Mouse (Mus musculus): ENCODE measurements around the gene Prss16. TPM values are rescaled to one million over a fixed set of nuclear protein-coding genes. Genes with fewer than 3 reads are reported as not detected.

Gene Prss16
- polyA plus RNA-seq, 1 experiment = 1.1 TPM

- Histone ChIP-seq H3K27ac (ENCODE audit: insufficient read depth, low read length) (no peak overlapping the region), H3K4me3 (ENCODE audit: extremely low read depth, insufficient read depth, insufficient read length) (peak overlapping the region; percentile 59; the same call in 1 of the 2 replicates), H3K4me1 (ENCODE audit: control insufficient read depth, insufficient read depth, insufficient read length) (no peaks in the 10 kb centered on the region; the same call in 1 of the 2 replicates), H3K36me3 (ENCODE audit: control insufficient read depth, insufficient read depth, low read length) (no peaks in the 10 kb centered on the region), H3K27me3 (ENCODE audit: control insufficient read depth, insufficient read depth, low read length) (peaks cover 9% of the 10 kb centered on the region; the same call in 1 of the 2 replicates)
- DNase-seq (ENCODE audit: low read depth in 1 of 2, low spot score in 2 of 2) = no peak
- TF ChIP-seq CTCF (IDR thresholded peaks at IDR 0.05; ENCODE audit: extremely low read depth, insufficient read depth, insufficient read length, insufficient replicate concordance) (no peak), POLR2A (IDR thresholded peaks at IDR 0.05; ENCODE audit: low read depth, low read length) (no peak)
- WGBS = 23% methylated on average over 18 of the region's 18 CpGs
Observed at GRCm38 (mm10) chr13:22007121-22007510, 2.4 kb downstream of the Prss16 start.

- Histone ChIP-seq H3K27me3 (ENCODE audit: control insufficient read depth, insufficient read depth, low read length) (peaks cover 7% of the 10 kb centered on the region; the same call in 1 of the 2 replicates), H3K4me3 (ENCODE audit: extremely low read depth, insufficient read depth, insufficient read length) (peak overlapping the region; percentile 59), H3K36me3 (ENCODE audit: control insufficient read depth, insufficient read depth, low read length) (no peaks in the 10 kb centered on the region), H3K27ac (ENCODE audit: insufficient read depth, low read length) (no peak overlapping the region), H3K4me1 (ENCODE audit: control insufficient read depth, insufficient read depth, insufficient read length) (peaks cover 3% of the 10 kb centered on the region)
- peak in 1 of 2 experiments; percentile 62 for DNase-seq (ENCODE audit: low read depth in 1 of 2, low spot score in 2 of 2)
- TF ChIP-seq CTCF (IDR thresholded peaks at IDR 0.05; ENCODE audit: extremely low read depth, insufficient read depth, insufficient read length, insufficient replicate concordance) (no peak), POLR2A (IDR thresholded peaks at IDR 0.05; ENCODE audit: low read depth, low read length) (no peak)
- 1% methylated on average over 37 of the region's 38 CpGs for WGBS
Observed at GRCm38 (mm10) chr13:22006334-22007120, 3.0 kb downstream of the Prss16 start.

- H3K27ac ChIP-seq (ENCODE audit: insufficient read depth, low read length) = no peak overlapping the region
- TF ChIP-seq POLR2A (IDR thresholded peaks at IDR 0.05; ENCODE audit: low read depth, low read length) = no peak
- TF ChIP-seq CTCF (IDR thresholded peaks at IDR 0.05; ENCODE audit: extremely low read depth, insufficient read depth, insufficient read length, insufficient replicate concordance) = no peak
- WGBS = under 1% methylated on average over 45 of the region's 45 CpGs
- H3K27me3 ChIP-seq (ENCODE audit: control insufficient read depth, insufficient read depth, low read length) = peaks cover 7% of the 10 kb centered on the region; the same call in 1 of the 2 replicates
- peak overlapping the region; percentile 59 for H3K4me3 ChIP-seq (ENCODE audit: extremely low read depth, insufficient read depth, insufficient read length)
- H3K36me3 ChIP-seq (ENCODE audit: control insufficient read depth, insufficient read depth, low read length) = no peaks in the 10 kb centered on the region
- peaks cover 6% of the 10 kb centered on the region for H3K4me1 ChIP-seq (ENCODE audit: control insufficient read depth, insufficient read depth, insufficient read length)
- DNase-seq (ENCODE audit: low read depth in 1 of 2, low spot score in 2 of 2) = peak in 1 of 2 experiments; percentile 56
Observed at GRCm38 (mm10) chr13:22005605-22006333, 3.8 kb downstream of the Prss16 start.

DNA sequence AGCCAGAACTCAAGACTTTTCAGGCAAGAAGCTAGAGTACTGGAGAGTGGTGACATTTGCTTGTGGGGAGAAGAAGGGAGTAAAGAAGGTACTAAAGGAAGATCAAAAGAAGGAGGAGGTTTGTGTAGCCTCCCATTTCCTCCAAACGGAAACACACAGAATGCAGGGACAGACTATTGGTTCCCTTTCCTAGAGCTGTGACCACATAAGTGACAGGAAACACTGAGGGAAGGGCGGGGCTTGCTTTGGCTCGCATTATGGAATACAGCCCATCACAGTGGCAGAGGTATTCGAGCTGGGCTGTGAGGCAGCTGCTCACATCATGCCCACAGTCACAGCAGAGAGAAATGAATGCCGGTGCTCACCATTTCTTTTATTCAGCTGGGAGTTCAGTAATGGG, 7.7 kb downstream of the Prss16 start:
- H3K27me3 ChIP-seq (ENCODE audit: control insufficient read depth, insufficient read depth, low read length) = 0 out of 2 replicates have a peak, but pooled peaks cover 4% of the 10 kb centered on the region
- H3K4me3 ChIP-seq (ENCODE audit: extremely low read depth, insufficient read depth, insufficient read length) = no peak overlapping the region
- WGBS = 3% methylated on average over 5 of the region's 5 CpGs

DNA sequence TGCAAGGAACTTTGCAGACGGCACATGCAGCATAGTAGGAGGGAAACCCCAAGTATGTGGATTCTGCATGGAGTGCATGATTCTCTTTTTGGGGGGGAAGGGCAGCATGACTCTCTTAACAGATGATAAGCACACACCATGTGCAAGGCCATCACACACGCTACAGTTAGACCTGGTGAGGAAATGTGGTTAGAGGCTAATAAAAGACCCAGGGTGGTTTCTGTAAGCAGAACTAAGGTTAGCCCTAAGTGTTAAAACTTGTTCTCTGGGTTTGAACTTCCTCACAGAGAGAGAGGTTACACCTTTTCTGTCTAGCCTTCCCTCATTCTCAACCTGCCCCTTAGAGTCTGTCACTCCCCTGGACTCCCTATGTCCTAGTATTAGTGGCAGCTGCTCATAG, 8.2 kb downstream of the Prss16 start:
- Histone ChIP-seq H3K36me3 (ENCODE audit: control insufficient read depth, insufficient read depth, low read length) (no peaks in the 10 kb centered on the region), H3K27ac (ENCODE audit: insufficient read depth, low read length) (no peak overlapping the region), H3K4me1 (ENCODE audit: control insufficient read depth, insufficient read depth, insufficient read length) (peaks cover 6% of the 10 kb centered on the region), H3K27me3 (ENCODE audit: control insufficient read depth, insufficient read depth, low read length) (peaks cover 8% of the 10 kb centered on the region), H3K4me3 (ENCODE audit: extremely low read depth, insufficient read depth, insufficient read length) (no peak overlapping the region)
- WGBS = 15% methylated on average over 2 of the region's 2 CpGs
- TF ChIP-seq CTCF (IDR thresholded peaks at IDR 0.05; ENCODE audit: extremely low read depth, insufficient read depth, insufficient read length, insufficient replicate concordance) (no peak), POLR2A (IDR thresholded peaks at IDR 0.05; ENCODE audit: low read depth, low read length) (no peak)
- no peak for DNase-seq (ENCODE audit: low read depth in 1 of 2, low spot score in 2 of 2)

More for the DNA sequence above, 7.7 kb downstream of the Prss16 start:
- Histone ChIP-seq H3K36me3 (ENCODE audit: control insufficient read depth, insufficient read depth, low read length) (no peaks in the 10 kb centered on the region), H3K4me1 (ENCODE audit: control insufficient read depth, insufficient read depth, insufficient read length) (peaks cover 6% of the 10 kb centered on the region), H3K27ac (ENCODE audit: insufficient read depth, low read length) (no peak overlapping the region)
- TF ChIP-seq CTCF (IDR thresholded peaks at IDR 0.05; ENCODE audit: extremely low read depth, insufficient read depth, insufficient read length, insufficient replicate concordance) (no peak), POLR2A (IDR thresholded peaks at IDR 0.05; ENCODE audit: low read depth, low read length) (no peak)
- DNase-seq (ENCODE audit: low read depth in 1 of 2, low spot score in 2 of 2) = no peak

DNA sequence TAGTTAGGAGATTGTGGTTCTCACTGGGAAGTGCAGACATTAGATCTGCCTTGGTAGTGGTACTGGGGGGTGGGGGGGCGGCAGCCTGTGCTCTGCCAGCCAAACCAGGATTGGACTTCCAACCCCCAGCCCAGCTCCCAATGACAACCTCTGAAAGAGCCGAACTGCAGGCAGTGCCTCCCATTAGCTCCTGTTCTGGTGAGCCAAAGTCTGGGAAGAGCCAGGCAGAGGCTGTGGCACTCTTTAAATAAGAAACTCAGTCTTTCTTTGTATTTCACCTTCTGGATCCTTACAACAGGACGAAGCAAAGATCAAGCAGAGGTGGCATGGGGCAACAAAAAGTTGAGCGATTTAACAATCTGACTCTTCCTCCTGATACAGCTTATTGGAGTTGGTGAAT, 10.4 kb downstream of the Prss16 start:
- no peak overlapping the region for H3K4me3 ChIP-seq (ENCODE audit: extremely low read depth, insufficient read depth, insufficient read length)
- TF ChIP-seq POLR2A (IDR thresholded peaks at IDR 0.05; ENCODE audit: low read depth, low read length) = no peak
- no peak for TF ChIP-seq CTCF (IDR thresholded peaks at IDR 0.05; ENCODE audit: extremely low read depth, insufficient read depth, insufficient read length, insufficient replicate concordance)
- peaks cover 11% of the 10 kb centered on the region for H3K27me3 ChIP-seq (ENCODE audit: control insufficient read depth, insufficient read depth, low read length)
- peaks cover 10% of the 10 kb centered on the region; the same call in 1 of the 2 replicates for H3K4me1 ChIP-seq (ENCODE audit: control insufficient read depth, insufficient read depth, insufficient read length)
- no peak overlapping the region for H3K27ac ChIP-seq (ENCODE audit: insufficient read depth, low read length)
- WGBS = 84% methylated on average over 4 of the region's 4 CpGs
- H3K36me3 ChIP-seq (ENCODE audit: control insufficient read depth, insufficient read depth, low read length) = no peaks in the 10 kb centered on the region
- DNase-seq (ENCODE audit: low read depth in 1 of 2, low spot score in 2 of 2) = no peak
